Mouse (Mus musculus) intestine, postnatal 0 days (tissue): ENCODE results near the gene Galnt6. TPM values are rescaled to one million over a fixed set of nuclear protein-coding genes. Genes with fewer than 3 reads are reported as not detected.
"Not testable (repeated sequence)": the region's sequence is repeated elsewhere in the genome, so short reads cannot be mapped to it uniquely, and the experiment has no call there.

Experiments
- ATAC-seq: fragments of 200-750 bp; cut with Nextera tagmentation; 2 replicates; pipeline ENCODE4 v1.8.0; 2017; ENCODE audit warnings: mild to moderate bottlenecking, moderate TSS enrichment, moderate library complexity
- H3K27ac ChIP-seq: fragments of 300-500 bp; sonication (generic); 2 replicates; pipeline ENCODE4 v1.5.1; 2014; ENCODE audit warnings: mild to moderate bottlenecking, low read depth, low read length, moderate library complexity
- H3K27me3 ChIP-seq: fragments of 300-500 bp; sonication (generic); replicated peaks from 2 replicates; pipeline ENCODE4 v1.6.1; 2014; ENCODE audit warnings: low read length, mixed read lengths; ENCODE audit not compliant: control insufficient read depth, insufficient read depth
- H3K36me3 ChIP-seq: fragments of 300-500 bp; sonication (generic); 2 replicates; pipeline ENCODE4 v1.6.1; 2014; ENCODE audit warnings: mild to moderate bottlenecking, moderate library complexity; ENCODE audit not compliant: control insufficient read depth, insufficient read depth
- H3K4me1 ChIP-seq: fragments of 300-500 bp; sonication (generic); replicated peaks from 2 replicates; pipeline ENCODE4 v1.6.1; 2014; ENCODE audit warnings: antibody characterized with exemption, low read length, mixed read lengths; ENCODE audit not compliant: control insufficient read depth, insufficient read depth
- H3K4me2 ChIP-seq: fragments of 300-500 bp; sonication (generic); replicated peaks from 2 replicates; pipeline ENCODE4 v1.6.1; 2014; ENCODE audit warnings: low read depth, mild to moderate bottlenecking, moderate library complexity
- H3K4me3 ChIP-seq: fragments of 300-500 bp; sonication (generic); 2 replicates; pipeline ENCODE4 v1.5.1; 2014; ENCODE audit warnings: low read depth, low read length
- H3K9ac ChIP-seq: fragments of 300-500 bp; sonication (generic); 2 replicates; pipeline ENCODE4 v1.6.1; 2014; ENCODE audit warnings: mild to moderate bottlenecking, low read depth, low read length
- H3K9me3 ChIP-seq: fragments of 300-500 bp; sonication (generic); 2 replicates; pipeline ENCODE4 v1.6.1; 2016; ENCODE audit warnings: mixed run types; ENCODE audit not compliant: control insufficient read depth
- CTCF ChIP-seq: sonication (generic); IDR thresholded peaks from 2 replicates; pipeline ENCODE4 v1.5.1; 2016; ENCODE audit warnings: low read depth, mild to moderate bottlenecking, control low read depth, antibody characterized with exemption, moderate library complexity
- WGBS: fragments of 180-500 bp; shearing (Covaris S2); extraction: QIAGEN DNeasy Blood & Tissue Kit; methylation state at CpG from one replicate; pipeline ENCODE4 v1.1.7; 2014; 5-methylcytosine and 5-hydroxymethylcytosine counted together
- polyA plus RNA-seq: library from polyadenylated mRNA; unstranded; fragments of >200 nt; fragmentation: Nextera tagmentation; extraction: Ambion mirVana; gene quantifications from 2 replicates; pipeline ENCODE4 v1.2.1, GENCODE M21; 2015

The Galnt6 gene
- 65.3 and 72.5 TPM in 2 replicates for polyA plus RNA-seq

GRCm38 (mm10) chr15:100729281-100729985 is at the start of gene Galnt6:
TSS of gene Galnt6 (minus strand) at chr15:100729376.
- Histone ChIP-seq H3K27me3 (peaks cover 7% of the 10 kb centered on the region; the same call in 1 of the 2 replicates), H3K4me2 (peak within 1 kb of the TSS; percentile 81), H3K4me1 (0 out of 2 replicates have a peak, but pooled peaks cover 5% of the 10 kb centered on the region), H3K9ac (peak within 1 kb of the TSS; percentile 68), H3K4me3 (peak within 1 kb of the TSS; percentile 57), H3K36me3 (peaks cover 12% of the 10 kb centered on the region; the same call in 1 of the 2 replicates), H3K27ac (peak within 1 kb of the TSS; percentile 83), H3K9me3 (no peaks in the 10 kb centered on the region)
- 10% methylated on average over 57 of the region's 57 CpGs for WGBS
- TF ChIP-seq CTCF = no peak
- ATAC-seq = peak; percentile 58

DNA sequence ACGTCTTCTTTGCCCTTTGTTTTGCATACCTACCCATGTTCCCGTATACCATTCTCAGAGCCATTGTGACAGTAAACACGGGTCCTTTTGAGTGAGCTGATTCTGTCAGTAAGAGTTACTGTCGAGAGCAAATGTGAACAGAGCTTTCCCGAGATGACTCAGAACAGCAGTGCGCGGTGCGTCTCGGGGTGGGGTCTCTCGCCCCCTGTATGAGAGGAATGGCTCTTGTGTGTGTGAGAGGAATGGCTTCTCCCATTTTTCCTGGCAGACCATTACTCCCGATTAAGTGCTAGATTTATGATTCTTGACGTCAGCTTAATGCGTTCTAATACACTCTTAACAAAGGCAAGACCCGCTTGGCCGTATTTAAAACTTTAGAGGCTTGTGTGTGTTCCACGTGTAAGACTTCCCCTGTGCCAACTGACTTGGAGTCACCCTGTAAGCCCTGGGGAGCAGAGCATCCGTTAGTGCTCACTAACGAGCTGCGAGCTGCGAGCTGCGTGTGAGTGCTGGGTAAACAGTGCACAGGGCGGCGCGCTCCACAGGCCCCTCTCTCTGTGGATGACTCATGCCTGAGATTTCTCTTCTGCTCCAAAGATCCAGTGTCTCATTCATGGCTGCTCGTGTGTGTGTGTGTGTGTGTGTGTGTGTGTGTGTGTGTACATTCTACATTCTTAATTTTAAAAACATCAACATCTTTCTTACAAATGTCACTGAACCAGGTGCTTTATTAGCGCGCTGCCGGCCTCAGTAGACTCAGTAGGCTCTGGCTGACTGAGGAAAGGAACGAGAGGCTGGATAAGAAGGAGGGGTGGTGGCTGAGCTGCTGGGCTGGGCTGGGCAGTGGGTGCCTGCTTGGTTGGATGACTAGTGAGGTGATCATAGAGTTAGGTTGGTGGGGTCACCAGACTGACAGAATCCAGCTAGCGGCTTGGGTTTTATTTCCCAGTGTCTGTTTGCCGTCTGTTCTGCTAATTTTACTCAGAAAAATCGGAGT is 48.1 kb upstream of the Galnt6 start:
- ATAC-seq = peak; percentile 60; the same call in 1 of the 2 replicates
- H3K27me3 ChIP-seq = peaks cover 21% of the 10 kb centered on the region
- no peak overlapping the region for H3K4me3 ChIP-seq
- TF ChIP-seq CTCF = 0 out of 2 replicates have a peak, but pooled peaks have one; percentile 15
- H3K27ac ChIP-seq = no peak overlapping the region
- no peaks in the 10 kb centered on the region for H3K9me3 ChIP-seq
- no peak overlapping the region for H3K9ac ChIP-seq
- no peak overlapping the region; the same call in none of the 2 replicates for H3K4me2 ChIP-seq
- H3K36me3 ChIP-seq = no peaks in the 10 kb centered on the region
- no peaks in the 10 kb centered on the region for H3K4me1 ChIP-seq
- 28% methylated on average over 32 of the region's 32 CpGs for WGBS

DNA sequence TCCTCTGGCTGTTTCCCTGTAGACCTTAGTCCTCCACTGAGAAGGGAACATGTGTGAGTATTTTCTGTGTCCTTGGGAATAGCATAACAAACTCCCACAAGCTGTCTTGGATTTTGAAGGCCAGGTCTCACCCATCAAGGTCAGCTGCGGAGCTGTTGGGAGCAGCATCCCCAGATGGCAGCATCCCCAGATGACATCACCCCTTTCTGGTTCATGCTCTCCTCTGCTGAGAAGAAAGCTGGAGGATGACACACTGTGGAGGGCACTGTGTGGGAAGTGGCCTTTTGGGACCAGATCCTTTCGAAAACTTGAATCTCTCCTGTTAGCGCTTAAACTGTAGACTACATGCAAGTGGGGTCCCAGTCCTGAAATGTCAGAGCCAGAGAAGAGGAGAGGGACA is 47.2 kb upstream of the Galnt6 start:
- no peak overlapping the region for H3K27ac ChIP-seq
- 84% methylated on average over 3 of the region's 3 CpGs for WGBS

GRCm38 (mm10) chr15:100775189-100776166 is 46.3 kb upstream of the Galnt6 start:
- Histone ChIP-seq H3K4me3 (no peak overlapping the region), H3K4me1 (no peaks in the 10 kb centered on the region), H3K27ac (no peak overlapping the region; the same call in 1 of the 2 replicates), H3K36me3 (no peaks in the 10 kb centered on the region), H3K4me2 (no peak overlapping the region), H3K9ac (no peak overlapping the region), H3K9me3 (no peaks in the 10 kb centered on the region), H3K27me3 (peaks cover 32% of the 10 kb centered on the region)
- no peak for ATAC-seq
- WGBS = 56% methylated on average over 19 of the region's 19 CpGs
- TF ChIP-seq CTCF = no peak

More for the DNA sequence above, 47.2 kb upstream of the Galnt6 start:
- H3K4me1 ChIP-seq = no peaks in the 10 kb centered on the region
- peaks cover 23% of the 10 kb centered on the region for H3K27me3 ChIP-seq
- no peak overlapping the region for H3K9ac ChIP-seq
- TF ChIP-seq CTCF = no peak
- H3K9me3 ChIP-seq = no peaks in the 10 kb centered on the region
- no peak overlapping the region for H3K4me2 ChIP-seq
- no peaks in the 10 kb centered on the region for H3K36me3 ChIP-seq
- no peak for ATAC-seq
- no peak overlapping the region for H3K4me3 ChIP-seq

DNA sequence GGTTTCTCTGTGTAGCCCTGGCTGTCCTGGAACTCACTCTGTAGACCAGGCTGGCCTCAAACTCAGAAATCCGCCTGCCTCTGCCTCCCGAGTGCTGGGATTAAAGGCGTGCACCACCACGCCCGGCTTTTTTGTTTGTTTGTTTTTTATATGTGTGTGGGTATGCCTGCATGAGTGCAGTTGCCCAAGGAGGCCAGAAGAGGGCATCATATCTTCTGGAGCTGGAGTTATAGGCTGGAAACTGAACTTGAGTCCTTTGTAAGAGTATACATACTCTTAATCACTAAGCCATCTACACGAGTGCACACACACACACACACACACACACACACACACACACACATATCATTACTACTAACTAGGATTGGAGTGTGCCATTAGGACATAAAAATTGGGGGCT is 44.7 kb upstream of the Galnt6 start:
- H3K36me3 ChIP-seq, H3K4me3 ChIP-seq, H3K9ac ChIP-seq, H3K9me3 ChIP-seq, H3K27ac ChIP-seq, ATAC-seq, H3K4me2 ChIP-seq, H3K4me1 ChIP-seq: not testable (repeated sequence)
- 94% methylated on average over 6 of the region's 6 CpGs for WGBS
- H3K27me3 ChIP-seq = peaks cover 36% of the 10 kb centered on the region
- TF ChIP-seq CTCF = peak; percentile 21; the same call in 1 of the 2 replicates
